ENCODE assay signal across 8 mouse cellular contexts in the genomic region with DNA sequence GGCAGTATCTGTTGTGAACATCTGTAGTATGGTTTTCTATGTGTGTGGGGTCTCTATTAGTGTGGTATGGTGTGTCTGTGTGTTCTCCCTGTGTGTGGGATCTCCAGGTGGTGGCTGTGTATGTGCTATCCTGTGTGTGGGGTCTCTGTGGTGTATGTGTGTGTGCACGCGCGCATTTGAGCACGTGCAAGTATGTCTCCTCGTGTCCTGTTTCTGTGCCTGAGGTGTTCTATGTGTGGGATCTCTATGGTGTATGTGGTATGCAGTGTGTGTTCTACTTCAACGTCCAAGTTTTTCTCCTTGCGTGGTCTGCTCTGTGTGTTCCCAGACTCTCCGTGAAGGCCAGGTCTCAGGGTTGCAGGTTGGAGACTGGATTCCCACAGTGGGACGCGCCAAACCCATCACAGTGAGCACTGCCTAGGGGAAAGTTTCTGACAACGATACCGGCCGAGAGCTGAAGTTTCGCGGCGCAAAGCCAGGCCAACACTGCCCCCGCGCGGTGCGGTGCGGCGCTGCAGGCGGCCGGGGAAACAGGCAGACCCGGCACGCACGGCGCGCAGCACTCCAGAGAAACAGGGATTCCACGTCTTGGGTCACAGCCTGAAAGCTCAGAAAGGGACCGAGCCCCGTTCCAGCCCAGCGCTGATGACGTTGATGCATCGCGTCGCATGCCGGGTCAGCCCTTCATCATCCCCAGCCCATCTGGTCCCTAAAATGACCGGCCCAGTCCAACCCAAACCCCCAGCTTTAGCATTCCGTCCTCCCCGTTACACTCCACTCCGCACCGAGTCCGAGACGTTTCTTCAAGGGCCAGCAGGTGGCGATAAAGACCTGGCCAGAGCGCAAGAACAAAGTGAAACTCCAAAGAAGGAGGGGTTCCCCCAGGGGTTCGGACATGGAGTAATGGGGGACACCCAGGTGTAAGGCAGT. TPM values are rescaled to one million over a fixed set of nuclear protein-coding genes. Genes with fewer than 3 reads are reported as not detected.
DNase-seq lines count a peak whose midpoint lies in the region; ATAC-seq and TF ChIP-seq lines count a peak whose summit lies in the region.

No protein-coding gene starts in this region.

- peak; percentile 81 for ATAC-seq in embryonic facial prominence, embryonic 14.5 days (ENCODE audit: low read depth)
- ATAC-seq in limb, embryonic 12.5 days (ENCODE audit: insufficient number of reproducible peaks, insufficient read depth, low FRiP score, low TSS enrichment, low read depth), result peak; percentile 63
- peak; percentile 73; the same call in 1 of the 2 replicates for ATAC-seq in midbrain, embryonic 14.5 days (ENCODE audit: low FRiP score, low TSS enrichment)

- TF ChIP-seq POLR2A in bone marrow, adult 2 months (IDR thresholded peaks at IDR 0.05; ENCODE audit: borderline replicate concordance, control insufficient read depth, low read depth, low read length), result peak; percentile 46; the same call in 1 of the 2 replicates

- H3K27ac ChIP-seq in bone marrow, adult 2 months (ENCODE audit: control insufficient read depth, insufficient read depth, low read depth, low read length, poor library complexity), result no peak overlapping the region
- H3K27ac ChIP-seq in embryonic facial prominence, embryonic 14.5 days (replicated peaks; ENCODE audit: low read depth, low read length), result peak overlapping the region; percentile 58
- peak overlapping the region; percentile 81 for H3K27ac ChIP-seq in limb, embryonic 12.5 days
- H3K27ac ChIP-seq in midbrain, embryonic 14.5 days (replicated peaks; ENCODE audit: low read depth, low read length), result peak overlapping the region; percentile 82

- peak overlapping the region; percentile 57 for H3K4me2 ChIP-seq in embryonic facial prominence, embryonic 14.5 days (ENCODE audit: low read depth, low read length)
- H3K4me2 ChIP-seq in limb, embryonic 12.5 days, result peak overlapping the region; percentile 63
- H3K4me2 ChIP-seq in midbrain, embryonic 14.5 days (ENCODE audit: low read length), result peak overlapping the region; percentile 65

- peaks cover 1% of the 10 kb centered on the region; the same call in 1 of the 2 replicates for H3K4me1 ChIP-seq in bone marrow, adult 2 months (ENCODE audit: control insufficient read depth, insufficient read depth, low read length)
- peaks cover 15% of the 10 kb centered on the region for H3K4me1 ChIP-seq in embryonic facial prominence, embryonic 14.5 days (ENCODE audit: control insufficient read depth, insufficient read depth, low read length)
- peaks cover 43% of the 10 kb centered on the region for H3K4me1 ChIP-seq in limb, embryonic 12.5 days (replicated peaks)
- H3K4me1 ChIP-seq in midbrain, embryonic 14.5 days (ENCODE audit: control insufficient read depth, insufficient read depth, low read length), result peaks cover 24% of the 10 kb centered on the region

- peak; percentile 94 for DNase-seq in 416B (ENCODE audit: low read depth)
- DNase-seq in embryonic facial prominence, embryonic 14.5 days (ENCODE audit: low spot score), result peak; percentile 92
- DNase-seq in heart, adult 8-10 months (ENCODE audit: low spot score), result peak; percentile 97
- DNase-seq in kidney, adult 8-10 months, result peak; percentile 88 to 97
- DNase-seq in midbrain, embryonic 14.5 days, result peak; percentile 95
- peak; percentile 83 for DNase-seq in spleen, adult 12 weeks (ENCODE audit: low spot score)

- TF ChIP-seq CTCF in bone marrow, adult 2 months (IDR thresholded peaks at IDR 0.05; ENCODE audit: control insufficient read depth, insufficient read depth, low read length), result peak; percentile 95

- 4% methylated on average over 48 of the region's 48 CpGs for WGBS in bone marrow, adult 2 months
- WGBS in embryonic facial prominence, embryonic 14.5 days, result 4% methylated on average over 44 of the region's 48 CpGs
- WGBS in limb, embryonic 12.5 days, result 6% methylated on average over 48 of the region's 48 CpGs
- WGBS in midbrain, embryonic 14.5 days, result 6% methylated on average over 48 of the region's 48 CpGs

- peak overlapping the region; percentile 58 for H3K9ac ChIP-seq in embryonic facial prominence, embryonic 14.5 days (ENCODE audit: low read depth, low read length)
- peak overlapping the region; percentile 62 for H3K9ac ChIP-seq in limb, embryonic 12.5 days (replicated peaks)
- peak overlapping the region; percentile 46; the same call in 1 of the 2 replicates for H3K9ac ChIP-seq in midbrain, embryonic 14.5 days (replicated peaks; ENCODE audit: low read length)

- no peaks in the 10 kb centered on the region for H3K27me3 ChIP-seq in embryonic facial prominence, embryonic 14.5 days (replicated peaks; ENCODE audit: control insufficient read depth, insufficient read depth, low read length)
- H3K27me3 ChIP-seq in limb, embryonic 12.5 days, result peaks cover 2% of the 10 kb centered on the region; the same call in 1 of the 2 replicates
- H3K27me3 ChIP-seq in midbrain, embryonic 14.5 days (ENCODE audit: control insufficient read depth, insufficient read depth, low read length), result 0 out of 2 replicates have a peak, but pooled peaks cover under 1% of the 10 kb centered on the region

- H3K4me3 ChIP-seq in bone marrow, adult 2 months (replicated peaks; ENCODE audit: control insufficient read depth, low read depth, low read length), result peak overlapping the region; percentile 56
- H3K4me3 ChIP-seq in embryonic facial prominence, embryonic 14.5 days (ENCODE audit: low read depth, low read length), result peak overlapping the region; percentile 36
- H3K4me3 ChIP-seq in limb, embryonic 12.5 days (replicated peaks), result peak overlapping the region; percentile 42
- peak overlapping the region; percentile 32 for H3K4me3 ChIP-seq in midbrain, embryonic 14.5 days (replicated peaks; ENCODE audit: low read depth, low read length)

- H3K36me3 ChIP-seq in embryonic facial prominence, embryonic 14.5 days (ENCODE audit: control insufficient read depth, insufficient read depth, low read length), result no peaks in the 10 kb centered on the region
- H3K36me3 ChIP-seq in limb, embryonic 12.5 days, result no peaks in the 10 kb centered on the region
- H3K36me3 ChIP-seq in midbrain, embryonic 14.5 days (ENCODE audit: control insufficient read depth, insufficient read depth, low read length), result no peaks in the 10 kb centered on the region

- H3K9me3 ChIP-seq in embryonic facial prominence, embryonic 14.5 days (ENCODE audit: control insufficient read depth, low read length), result no peaks in the 10 kb centered on the region
- no peaks in the 10 kb centered on the region for H3K9me3 ChIP-seq in limb, embryonic 12.5 days
- H3K9me3 ChIP-seq in midbrain, embryonic 14.5 days (ENCODE audit: control insufficient read depth, low read length), result no peaks in the 10 kb centered on the region

RNA-seq across cellular contexts. Expression of gene 1700001O22Rik, which starts 9.0 kb away (rescaled TPM):
- not detected in 2 replicates for polyA plus RNA-seq in bone marrow, adult 2 months (2011; ENCODE audit: insufficient read depth, insufficient read length, low replicate concordance, missing spikeins)
- polyA plus RNA-seq in embryonic facial prominence, embryonic 14.5 days (2014; fragmentation: Nextera tagmentation; extraction: Ambion mirVana), result 1.9 and 2.5 TPM in 2 replicates
- total RNA-seq in heart, adult 8-10 months (2022), result 1 to 10 TPM in 1 of 4 experiments, under 1 TPM in 3; 0.24 to 1.2 (median 0.55) TPM
- polyA plus RNA-seq in limb, embryonic 12.5 days (2016; fragmentation: Nextera tagmentation; extraction: Ambion mirVana), result 3.1 and 5.4 TPM in 2 replicates
- 0.87 and 1.0 TPM in 2 replicates for polyA plus RNA-seq in midbrain, embryonic 14.5 days (2014; fragmentation: Nextera tagmentation; extraction: Ambion mirVana)

RNA-seq across cellular contexts. Expression of gene Ntmt1, which starts 13.2 kb away (rescaled TPM):
- 10.2 and 11.0 TPM in 2 replicates for polyA plus RNA-seq in bone marrow, adult 2 months (2011; ENCODE audit: insufficient read depth, insufficient read length, low replicate concordance, missing spikeins)
- polyA plus RNA-seq in embryonic facial prominence, embryonic 14.5 days (2014; fragmentation: Nextera tagmentation; extraction: Ambion mirVana), result 81.7 and 85.6 TPM in 2 replicates
- 10 to 100 TPM; 23.8 to 27.7 (median 25.3) TPM for total RNA-seq in heart, adult 8-10 months (2022)
- polyA plus RNA-seq in limb, embryonic 12.5 days (2016; fragmentation: Nextera tagmentation; extraction: Ambion mirVana), result 103 and 108 TPM in 2 replicates
- 114 and 122 TPM in 2 replicates for polyA plus RNA-seq in midbrain, embryonic 14.5 days (2014; fragmentation: Nextera tagmentation; extraction: Ambion mirVana)

RNA-seq across cellular contexts. Expression of gene Asb6, which starts 35.7 kb away (rescaled TPM):
- 30.0 and 32.4 TPM in 2 replicates for polyA plus RNA-seq in bone marrow, adult 2 months (2011; ENCODE audit: insufficient read depth, insufficient read length, low replicate concordance, missing spikeins)
- 26.6 and 30.4 TPM in 2 replicates for polyA plus RNA-seq in embryonic facial prominence, embryonic 14.5 days (2014; fragmentation: Nextera tagmentation; extraction: Ambion mirVana)
- total RNA-seq in heart, adult 8-10 months (2022), result 10 to 100 TPM in 1 of 4 experiments, 1 to 10 TPM in 3; 8.4 to 11.3 (median 8.7) TPM
- polyA plus RNA-seq in limb, embryonic 12.5 days (2016; fragmentation: Nextera tagmentation; extraction: Ambion mirVana), result 44.9 and 47.4 TPM in 2 replicates
- 38.5 and 42.7 TPM in 2 replicates for polyA plus RNA-seq in midbrain, embryonic 14.5 days (2014; fragmentation: Nextera tagmentation; extraction: Ambion mirVana)

RNA-seq across cellular contexts. Expression of gene Prrx2, which starts 40.3 kb away (rescaled TPM):
- polyA plus RNA-seq in bone marrow, adult 2 months (2011; ENCODE audit: insufficient read depth, insufficient read length, low replicate concordance, missing spikeins), result 4.1 TPM in 1 of 2 replicates, not detected in the other
- 63.8 and 68.0 TPM in 2 replicates for polyA plus RNA-seq in embryonic facial prominence, embryonic 14.5 days (2014; fragmentation: Nextera tagmentation; extraction: Ambion mirVana)
- under 1 TPM; 0.28 to 1.00 (median 0.73) TPM for total RNA-seq in heart, adult 8-10 months (2022)
- 194 and 201 TPM in 2 replicates for polyA plus RNA-seq in limb, embryonic 12.5 days (2016; fragmentation: Nextera tagmentation; extraction: Ambion mirVana)
- polyA plus RNA-seq in midbrain, embryonic 14.5 days (2014; fragmentation: Nextera tagmentation; extraction: Ambion mirVana), result 1.4 and 2.2 TPM in 2 replicates
